Mouse (Mus musculus): ENCODE measurements around the gene Cers3.

The Cers3 gene

DNA sequence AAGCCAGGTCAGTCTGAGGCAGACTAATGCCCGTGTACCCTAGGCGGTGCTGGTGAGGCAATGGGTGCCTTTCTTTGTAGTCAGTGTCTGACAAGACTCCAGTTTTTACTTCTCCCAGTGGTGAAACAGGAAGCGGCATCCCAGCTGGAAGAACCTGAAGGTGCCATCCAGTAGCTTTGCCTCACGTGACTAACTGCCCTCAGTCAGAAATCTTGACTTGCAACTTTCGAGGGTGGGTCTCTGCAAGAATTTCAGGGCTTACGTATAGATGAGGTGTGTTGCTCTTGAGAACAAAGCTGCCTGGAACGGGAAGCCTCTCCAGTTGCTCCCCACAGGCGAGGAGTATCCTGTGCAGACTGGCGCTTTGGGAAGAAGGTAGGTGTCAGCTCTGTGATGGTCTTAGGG is at the start of gene Cers3:
Cers3 (plus strand) TSS at position 128 of the 405 bp plus-strand sequence.
- DNase-seq, result no peak

DNA sequence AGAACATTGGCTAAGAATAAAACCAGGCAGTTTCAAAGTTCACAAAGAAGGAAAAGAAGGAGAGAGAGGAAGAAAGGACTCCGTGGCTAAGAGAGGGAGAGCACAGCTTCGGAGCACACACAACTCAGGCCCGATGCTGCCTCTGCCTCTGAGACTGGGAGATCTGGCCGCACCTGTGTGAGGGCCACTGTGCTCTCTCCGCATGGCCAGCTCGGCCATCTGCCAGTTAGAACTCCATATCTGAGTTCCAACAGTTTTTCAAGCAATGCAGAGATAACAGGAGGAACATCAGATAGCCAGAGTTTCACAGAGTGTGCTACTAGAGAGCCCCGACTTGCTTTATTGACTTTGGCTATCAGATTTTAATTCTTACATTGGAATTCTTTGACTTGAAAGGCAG is 48.8 kb upstream of the Cers3 start:
- DNase-seq, result no peak

GRCm38 (mm10) chr7:66702721-66703120 is 40.6 kb upstream of the Cers3 start:
- DNase-seq, result no peak

- no peak for DNase-seq
Observed at GRCm38 (mm10) chr7:66704631-66705030, 38.7 kb upstream of the Cers3 start.

- DNase-seq, result no peak
Observed at GRCm38 (mm10) chr7:66711166-66711565, 32.1 kb upstream of the Cers3 start.

DNA sequence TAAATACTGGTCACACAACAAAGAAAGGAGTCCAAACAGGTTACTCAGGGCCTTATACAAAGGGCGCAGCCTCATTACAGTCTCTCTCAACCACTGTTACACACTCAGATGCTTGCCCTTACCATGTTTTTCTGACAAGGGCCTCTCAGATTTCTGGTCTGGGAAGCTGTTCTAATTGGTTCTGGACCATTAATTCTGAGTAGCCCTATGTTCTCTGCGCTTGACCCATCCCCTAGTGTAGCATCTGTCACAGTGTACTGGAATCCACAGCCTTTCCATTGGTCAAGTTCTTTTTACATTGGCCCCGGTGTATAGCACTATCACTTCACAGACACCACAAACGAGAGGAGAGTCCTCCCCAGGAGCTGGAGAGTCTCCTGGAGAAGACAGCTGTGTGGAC is 18.8 kb upstream of the Cers3 start:
- no peak for DNase-seq

GRCm38 (mm10) chr7:66724954-66725353 is 18.4 kb upstream of the Cers3 start:
- no peak for DNase-seq

- no peak for DNase-seq
Observed at GRCm38 (mm10) chr7:66728072-66728471, 15.2 kb upstream of the Cers3 start.

DNA sequence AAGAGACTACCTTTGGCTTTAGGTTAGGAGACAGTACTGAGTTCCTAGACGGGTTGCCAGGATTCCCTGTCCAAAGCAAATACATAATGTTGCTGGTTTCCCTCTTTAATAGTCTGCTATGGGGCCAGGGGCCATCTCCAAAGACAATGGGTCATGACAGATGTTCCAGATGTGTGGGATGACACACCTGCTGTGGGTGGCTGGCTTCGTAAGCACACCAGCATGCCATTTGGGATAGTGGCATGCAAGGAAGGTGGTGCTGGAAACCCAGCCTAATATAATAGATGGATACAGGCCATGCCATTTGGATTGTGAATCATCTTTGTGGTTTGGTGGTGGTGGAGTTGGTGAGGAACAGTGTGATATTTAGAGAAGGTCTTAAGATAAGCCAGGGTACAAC is 14.1 kb upstream of the Cers3 start:
- no peak for DNase-seq

DNA sequence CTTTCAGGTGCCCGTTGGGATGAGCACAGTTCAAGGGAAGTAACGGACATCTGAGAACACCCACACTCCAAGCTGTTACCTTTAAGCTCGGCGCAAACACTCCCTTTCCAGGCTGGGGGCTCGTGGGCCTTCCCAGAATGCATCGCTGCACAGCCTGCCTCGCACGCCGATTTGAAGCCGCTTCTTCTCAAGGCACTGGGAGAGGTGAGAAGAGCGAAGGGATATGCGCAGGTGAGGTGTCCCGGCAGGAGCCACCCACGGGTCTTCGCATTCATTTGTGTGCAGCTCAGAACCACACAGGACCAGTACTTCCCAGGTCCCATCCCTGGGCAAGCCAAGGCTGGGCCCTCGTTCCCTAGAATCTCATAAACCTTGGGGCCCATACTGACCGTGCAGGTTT is 9.9 kb upstream of the Cers3 start:
- DNase-seq, result no peak

- DNase-seq, result no peak
Observed at GRCm38 (mm10) chr7:66733882-66734281, 9.4 kb upstream of the Cers3 start.

DNA sequence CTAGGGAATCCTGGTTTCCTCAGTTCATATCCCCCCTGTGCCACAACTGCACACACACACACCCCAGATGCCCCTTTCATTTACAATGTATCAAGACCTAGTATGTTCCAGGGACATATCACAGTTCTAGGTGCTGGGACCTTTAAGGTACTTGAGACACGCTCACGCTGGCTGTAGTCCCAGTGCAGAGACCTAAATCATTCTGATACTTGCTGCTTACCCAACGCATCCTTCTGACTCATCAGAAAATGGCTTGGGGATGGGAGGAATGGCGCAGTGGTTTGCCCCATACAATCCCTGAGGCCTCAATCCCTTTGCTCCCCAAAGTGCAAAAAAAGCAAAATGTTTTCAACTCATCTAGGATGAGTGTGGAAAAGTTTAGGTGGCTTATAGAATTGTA is 8.8 kb upstream of the Cers3 start:
- no peak for DNase-seq

- no peak for DNase-seq
Observed at GRCm38 (mm10) chr7:66734993-66735392, 8.3 kb upstream of the Cers3 start.

DNA sequence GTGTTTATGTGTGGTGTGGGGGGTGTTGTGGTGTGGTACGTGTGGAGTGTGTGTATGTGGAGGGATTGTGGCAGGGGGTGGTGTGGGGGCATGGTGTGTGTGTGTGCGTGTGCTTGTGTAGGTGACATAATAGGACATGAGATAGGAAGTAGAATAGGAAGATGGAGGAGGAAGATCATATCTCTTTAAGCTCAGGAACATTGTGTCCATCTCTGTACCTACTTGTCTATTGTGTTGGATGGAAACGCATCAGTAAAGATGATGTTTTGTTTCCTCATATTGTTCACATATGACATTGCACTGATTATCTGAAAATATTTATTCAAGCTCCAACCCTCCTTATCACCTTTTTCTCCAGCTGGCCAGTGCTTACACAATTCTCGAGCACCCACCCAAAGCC is 5.9 kb upstream of the Cers3 start:
- DNase-seq, result no peak

DNA sequence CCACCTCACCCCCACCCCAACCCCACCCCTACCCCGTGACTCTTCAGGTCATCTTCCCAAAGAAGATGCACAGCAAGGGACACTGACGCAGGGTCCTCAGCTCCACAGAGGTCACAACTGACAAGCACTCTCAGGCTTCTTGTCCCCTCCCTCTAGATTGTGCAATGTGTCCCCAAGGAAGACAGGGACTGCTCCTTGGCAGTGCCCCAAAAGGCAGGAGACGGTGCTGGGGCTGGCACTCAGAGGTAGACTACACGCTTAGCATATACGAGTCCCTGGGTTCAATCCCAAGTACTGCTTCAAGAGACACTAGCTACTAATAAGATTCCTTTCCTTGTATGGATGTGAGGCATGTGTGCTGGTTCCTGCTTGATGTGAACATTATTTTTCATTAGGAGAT is 2.3 kb upstream of the Cers3 start:
- peak in 1 of 2 experiments; percentile 47 for DNase-seq

DNA sequence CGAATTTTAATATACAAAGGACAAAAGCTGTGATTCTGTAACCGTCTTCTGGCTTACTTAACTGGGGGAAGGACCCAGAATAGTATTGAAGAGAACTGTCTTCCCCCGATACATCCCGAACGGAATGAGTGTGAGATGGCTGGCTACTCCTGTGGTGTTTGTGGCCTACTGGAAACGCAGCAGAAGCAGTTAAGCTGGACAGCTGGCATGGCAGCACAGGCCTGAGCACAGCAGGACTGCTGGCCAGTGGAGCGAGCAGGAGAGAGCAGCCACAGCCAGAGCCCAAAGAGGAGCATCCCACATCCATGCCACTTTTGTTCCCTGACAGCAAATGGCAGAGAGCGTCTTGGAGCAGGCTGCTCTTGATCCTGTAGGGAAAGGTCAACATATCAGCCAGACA is 1.9 kb upstream of the Cers3 start:
- no peak for DNase-seq

DNA sequence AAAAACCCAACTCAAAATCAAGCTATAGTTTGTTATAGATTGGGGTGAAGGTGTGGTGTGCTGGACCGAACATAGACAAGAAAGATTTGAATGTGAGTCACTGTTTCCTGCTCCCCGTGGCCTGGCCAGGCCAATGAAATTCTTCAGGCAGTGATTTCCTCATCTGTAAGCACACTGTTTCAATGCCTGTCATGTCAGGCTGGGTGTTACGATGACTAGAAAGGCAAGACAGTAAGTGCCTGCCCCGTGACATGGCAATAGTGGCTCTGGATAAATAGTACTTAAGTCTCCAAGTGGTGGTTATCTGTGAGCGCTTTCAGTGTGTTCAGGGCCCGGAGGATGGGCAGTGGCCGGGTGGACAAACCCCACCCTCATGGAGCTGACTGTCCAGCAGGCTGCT is 3.7 kb downstream of the Cers3 start:
- DNase-seq, result no peak

DNA sequence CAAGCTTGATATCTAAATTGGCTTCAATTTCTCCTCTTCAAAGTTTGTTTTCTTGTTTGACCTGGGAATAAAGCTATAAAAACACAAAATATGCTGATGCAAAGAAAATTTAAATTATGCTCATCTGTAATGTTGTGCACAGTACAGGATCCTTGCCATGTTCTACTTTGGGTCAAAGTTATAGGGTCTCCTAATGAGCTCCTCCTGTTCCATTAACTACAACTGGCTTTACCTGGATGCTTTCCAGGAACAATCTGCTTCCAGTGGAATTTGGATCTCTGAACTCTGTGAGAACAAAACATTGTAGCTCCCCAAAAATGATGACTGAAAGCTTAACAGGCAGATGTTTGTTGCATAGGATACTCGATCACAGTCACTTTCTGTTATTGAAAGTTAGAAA is 6.7 kb downstream of the Cers3 start:
- no peak for DNase-seq

DNA sequence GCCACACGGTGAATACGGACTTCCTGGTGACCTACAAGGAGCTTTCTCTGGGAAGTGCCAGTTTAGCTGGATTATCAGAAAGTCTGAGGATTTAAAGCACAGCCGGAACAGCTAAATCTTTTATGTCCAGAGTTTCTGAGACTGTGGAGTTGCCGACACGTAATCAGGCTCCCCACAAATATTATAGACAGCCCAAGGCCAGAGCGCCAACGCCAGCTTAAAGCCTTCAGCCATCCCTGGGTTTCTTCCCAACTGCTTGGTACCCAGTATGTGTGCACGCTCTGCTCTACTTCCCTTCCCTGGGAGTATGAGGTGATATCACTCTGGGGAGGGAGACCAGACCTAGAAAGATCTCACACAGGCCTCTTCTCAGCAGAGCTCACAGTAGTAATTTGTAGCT is 10.5 kb downstream of the Cers3 start:
- no peak for DNase-seq

- DNase-seq, result no peak
Observed at GRCm38 (mm10) chr7:66755611-66756010, 12.3 kb downstream of the Cers3 start.

DNA sequence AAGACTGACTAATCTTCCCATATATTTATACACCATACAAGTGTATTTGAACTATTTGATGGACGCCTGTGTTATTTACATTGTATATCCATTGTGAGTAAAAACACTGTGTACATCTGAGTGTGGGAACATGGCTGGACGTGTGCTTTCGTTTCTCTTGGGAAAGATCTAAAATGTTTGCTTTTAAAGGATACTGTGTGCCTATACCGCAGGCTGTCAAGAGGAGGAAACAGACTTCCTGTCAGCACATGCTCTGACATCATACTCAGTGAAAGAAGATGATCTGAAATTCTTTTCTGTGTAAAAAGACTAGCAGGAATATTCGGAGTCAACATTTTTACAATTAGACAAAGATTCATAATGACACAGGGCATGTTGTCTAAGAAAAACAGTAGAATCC is 26.6 kb downstream of the Cers3 start:
- DNase-seq, result no peak

DNA sequence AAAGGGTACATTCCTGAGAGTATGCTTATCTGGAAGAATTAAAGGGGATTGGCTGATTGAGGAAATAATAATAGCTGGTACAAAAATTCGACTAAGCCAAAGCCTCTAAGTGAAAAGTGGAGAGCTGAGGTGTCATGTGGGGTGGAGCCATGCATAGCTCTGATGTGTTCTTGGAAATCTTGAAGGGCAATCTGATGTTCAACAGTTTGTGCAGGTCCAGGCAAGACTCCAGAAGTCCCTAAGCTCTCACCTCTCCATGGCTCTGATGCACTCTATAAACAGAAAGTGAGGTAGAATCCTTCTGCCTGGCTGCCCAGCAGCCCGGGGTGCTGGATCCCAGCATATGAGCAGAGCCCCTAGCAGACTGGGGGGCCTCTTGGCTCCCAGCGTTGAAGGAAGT is 27.4 kb downstream of the Cers3 start:
- DNase-seq, result no peak

GRCm38 (mm10) chr7:66771252-66771651 is 27.9 kb downstream of the Cers3 start:
- DNase-seq, result no peak

- peak in 1 of 2 experiments; percentile 32 for DNase-seq
Observed at GRCm38 (mm10) chr7:66779411-66779810, 36.1 kb downstream of the Cers3 start.

- DNase-seq, result peak; percentile 57 to 72
Observed at GRCm38 (mm10) chr7:66779944-66780942, 36.9 kb downstream of the Cers3 start.

Measured in kidney, postnatal 25 days (tissue).